ENCODE assay signal across 8 mouse cellular contexts in the genomic region with DNA sequence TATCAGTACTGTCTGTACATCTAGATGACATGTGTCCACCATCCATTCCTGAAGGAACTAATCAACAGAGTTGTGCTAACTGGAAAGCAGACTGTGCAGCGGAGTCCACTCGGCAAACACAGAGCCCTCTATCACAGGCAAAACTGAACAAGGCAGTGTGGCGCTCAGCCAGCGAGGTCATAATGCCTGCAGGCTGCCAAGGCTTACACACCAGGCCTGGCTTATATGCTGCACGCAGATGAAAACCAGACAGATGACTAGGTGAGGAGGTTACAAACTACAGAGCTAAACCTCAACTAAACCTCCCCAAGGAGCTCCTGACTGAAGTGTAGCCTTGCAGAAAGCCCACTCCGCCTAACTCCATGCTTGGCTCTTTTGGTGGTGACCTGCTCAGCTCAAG. TPM values are rescaled to one million over a fixed set of nuclear protein-coding genes. Genes with fewer than 3 reads are reported as not detected.
DNase-seq lines count a peak whose midpoint lies in the region; ATAC-seq lines count a peak whose summit lies in the region.
"Had no signal": no experiment of that assay in that cellular context is flagged by ENCODE, and none has a peak within 500 bp of the region (broad histone marks: within the 10 kb centered on the region; RNA-seq: fewer than 3 reads in every experiment).

No protein-coding gene starts in this region.

- H3K27ac ChIP-seq in forebrain, embryonic 15.5 days (replicated peaks) = no peak overlapping the region
- peak overlapping the region; percentile 78 for H3K27ac ChIP-seq in intestine, embryonic 14.5 days (ENCODE audit: low read depth)
- no peak overlapping the region for H3K27ac ChIP-seq in hindbrain, embryonic 12.5 days
- H3K27ac ChIP-seq: macrophage had no signal

- no peaks in the 10 kb centered on the region for H3K9me3 ChIP-seq in forebrain, embryonic 15.5 days
- H3K9me3 ChIP-seq in intestine, embryonic 14.5 days (ENCODE audit: control insufficient read depth, low read length) = no peaks in the 10 kb centered on the region
- no peaks in the 10 kb centered on the region for H3K9me3 ChIP-seq in hindbrain, embryonic 12.5 days (replicated peaks)

- H3K4me2 ChIP-seq in forebrain, embryonic 15.5 days (replicated peaks) = no peak overlapping the region
- no peak overlapping the region for H3K4me2 ChIP-seq in intestine, embryonic 14.5 days (ENCODE audit: low read length)
- H3K4me2 ChIP-seq in hindbrain, embryonic 12.5 days (replicated peaks) = no peak overlapping the region

- H3K36me3 ChIP-seq in forebrain, embryonic 15.5 days = no peaks in the 10 kb centered on the region
- no peaks in the 10 kb centered on the region for H3K36me3 ChIP-seq in intestine, embryonic 14.5 days (ENCODE audit: control insufficient read depth, insufficient read depth, low read length)
- no peaks in the 10 kb centered on the region for H3K36me3 ChIP-seq in hindbrain, embryonic 12.5 days

- no peak overlapping the region for H3K9ac ChIP-seq in forebrain, embryonic 15.5 days (replicated peaks)
- H3K9ac ChIP-seq in intestine, embryonic 14.5 days (ENCODE audit: low read length) = no peak overlapping the region
- no peak overlapping the region for H3K9ac ChIP-seq in hindbrain, embryonic 12.5 days

- H3K27me3 ChIP-seq in forebrain, embryonic 15.5 days = no peaks in the 10 kb centered on the region
- H3K27me3 ChIP-seq in intestine, embryonic 14.5 days (replicated peaks; ENCODE audit: control insufficient read depth, insufficient read depth, low read length) = no peaks in the 10 kb centered on the region
- no peaks in the 10 kb centered on the region for H3K27me3 ChIP-seq in hindbrain, embryonic 12.5 days

- no peak overlapping the region for H3K4me3 ChIP-seq in forebrain, embryonic 15.5 days
- no peak overlapping the region for H3K4me3 ChIP-seq in intestine, embryonic 14.5 days (ENCODE audit: low read depth, low read length)
- no peak overlapping the region for H3K4me3 ChIP-seq in hindbrain, embryonic 12.5 days

- H3K4me1 ChIP-seq in forebrain, embryonic 15.5 days = no peaks in the 10 kb centered on the region
- peaks cover 26% of the 10 kb centered on the region for H3K4me1 ChIP-seq in intestine, embryonic 14.5 days (replicated peaks; ENCODE audit: control insufficient read depth, insufficient read depth, low read length)
- no peaks in the 10 kb centered on the region for H3K4me1 ChIP-seq in hindbrain, embryonic 12.5 days

- DNase-seq in Muller cell, postnatal 12 days (ENCODE audit: inconsistent ontology term) = peak; percentile 38
- peak; percentile 69 for DNase-seq in adrenal gland, adult 8-10 months
- DNase-seq in intestine, embryonic 14.5 days (ENCODE audit: low spot score) = peak; percentile 69
- DNase-seq in lung, postnatal 10 days = peak; percentile 68
- DNase-seq in c-Kit-positive CD71-positive TER-119-positive erythroid progenitor cells, embryonic 14.5 days (ENCODE audit: low spot score) = no peak

- ATAC-seq in forebrain, embryonic 15.5 days (replicated peaks) = 0 out of 2 replicates have a peak, but pooled peaks have one; percentile 41
- peak; percentile 44; the same call in 1 of the 2 replicates for ATAC-seq in intestine, embryonic 14.5 days (replicated peaks; ENCODE audit: low FRiP score, low TSS enrichment, low read depth)
- ATAC-seq in hindbrain, embryonic 12.5 days (ENCODE audit: low FRiP score) = no peak

- 61% methylated on average over 6 of the region's 6 CpGs for WGBS in forebrain, embryonic 15.5 days
- WGBS in intestine, embryonic 14.5 days = 32% methylated on average over 6 of the region's 6 CpGs
- WGBS in hindbrain, embryonic 12.5 days = 82% methylated on average over 6 of the region's 6 CpGs

RNA-seq across cellular contexts. Expression of gene Arhgap10, which starts 44.4 kb away (rescaled TPM):
- 10 to 100 TPM; 14.7 to 37.5 (median 18.3) TPM for total RNA-seq in adrenal gland, adult 8-10 months (2022)
- polyA plus RNA-seq in forebrain, embryonic 15.5 days (2015; fragmentation: Nextera tagmentation; extraction: Ambion mirVana) = 3.8 and 4.2 TPM in 2 replicates
- 33.6 and 37.0 TPM in 2 replicates for polyA plus RNA-seq in intestine, embryonic 14.5 days (2014; fragmentation: Nextera tagmentation; extraction: Ambion mirVana)
- 14.5 and 16.5 TPM in 2 replicates for polyA plus RNA-seq in hindbrain, embryonic 12.5 days (2016; fragmentation: Nextera tagmentation; extraction: Ambion mirVana)
